Comparison of ENCODE assay signal across 8 mouse cellular contexts in the genomic region with DNA sequence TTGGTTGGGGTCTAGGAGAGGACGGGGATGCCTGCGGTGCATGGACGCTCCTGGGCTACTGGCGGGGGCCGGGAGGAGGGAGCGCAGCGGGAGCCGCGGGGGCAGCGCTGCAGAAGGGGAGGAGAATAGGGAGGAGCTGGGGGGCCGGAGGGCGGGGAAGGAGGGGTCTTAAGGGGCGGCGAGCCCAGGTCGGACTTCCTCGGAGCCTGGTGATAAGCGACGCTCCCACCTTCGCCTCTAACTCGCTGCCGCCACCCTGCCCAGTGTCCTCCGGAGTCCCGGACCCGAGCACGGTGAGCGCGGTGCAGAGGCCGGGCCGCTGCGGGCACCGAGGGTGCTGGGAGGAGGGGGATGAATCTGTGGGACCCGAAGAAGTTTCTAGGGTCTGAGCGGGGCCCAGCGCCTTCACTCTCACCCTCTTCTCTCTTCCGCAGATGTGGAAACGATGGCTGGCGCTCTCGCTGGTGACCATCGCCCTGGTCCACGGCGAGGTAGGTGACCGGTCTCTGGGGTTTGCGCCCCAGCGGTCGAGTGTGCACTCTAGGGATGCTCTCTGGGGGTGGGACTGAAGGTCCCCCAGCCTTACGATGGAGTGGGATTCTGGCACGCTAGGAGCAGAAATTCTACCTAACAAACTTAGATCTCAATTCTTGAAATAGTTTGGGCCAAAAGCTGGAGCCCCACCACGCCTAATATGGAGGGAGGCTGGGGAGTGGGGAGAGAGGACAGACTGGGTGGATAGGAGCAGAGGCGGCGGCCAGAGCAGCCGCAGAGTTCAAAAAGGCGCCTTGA. TPM values are rescaled to one million over a fixed set of nuclear protein-coding genes. Genes with fewer than 3 reads are reported as not detected.
DNase-seq lines count a peak whose midpoint lies in the region; ATAC-seq and TF ChIP-seq lines count a peak whose summit lies in the region.

A gene (plus strand): TSS at position 14 of the 792 bp plus-strand sequence.

- TF ChIP-seq POLR2A in heart, adult 2 months (IDR thresholded peaks at IDR 0.05; ENCODE audit: insufficient read depth, low read depth, low read length): peak; percentile 66; the same call in 1 of the 2 replicates

- peak within 1 kb of the TSS; percentile 61 for H3K4me2 ChIP-seq in embryonic facial prominence, embryonic 11.5 days (ENCODE audit: low read depth, low read length)
- peak within 1 kb of the TSS; percentile 68 for H3K4me2 ChIP-seq in kidney, embryonic 16.5 days (replicated peaks; ENCODE audit: low read depth, low read length)
- H3K4me2 ChIP-seq in liver, embryonic 14.5 days (ENCODE audit: low read depth): peak within 1 kb of the TSS; percentile 65
- H3K4me2 ChIP-seq in neural tube, embryonic 12.5 days (replicated peaks): peak within 1 kb of the TSS; percentile 88

- peak within 1 kb of the TSS; percentile 91 for H3K9ac ChIP-seq in embryonic facial prominence, embryonic 11.5 days (replicated peaks; ENCODE audit: low read length)
- peak within 1 kb of the TSS; percentile 89 for H3K9ac ChIP-seq in heart, adult 2 months (ENCODE audit: low read depth, low read length)
- peak within 1 kb of the TSS; percentile 90 for H3K9ac ChIP-seq in kidney, embryonic 16.5 days (replicated peaks; ENCODE audit: low read length)
- peak within 1 kb of the TSS; percentile 27; the same call in 1 of the 2 replicates for H3K9ac ChIP-seq in liver, embryonic 14.5 days (replicated peaks)
- peak within 1 kb of the TSS; percentile 79 for H3K9ac ChIP-seq in neural tube, embryonic 12.5 days

- DNase-seq in 3T3-L1 (ENCODE audit: low read depth, low spot score): peak; percentile 70
- peak; percentile 24 to 71 for DNase-seq in adrenal gland, adult (ENCODE audit: inconsistent age in 2 of 2, low spot score in 1 of 2)
- peak; percentile 84 for DNase-seq in embryonic facial prominence, embryonic 11.5 days (ENCODE audit: low spot score)
- peak; percentile 67 to 69 for DNase-seq in heart, adult 2 months
- no peak for DNase-seq in liver, embryonic 14.5 days (ENCODE audit: low read depth in 3 of 3, low spot score in 3 of 3)

- no peaks in the 10 kb centered on the region for H3K27me3 ChIP-seq in embryonic facial prominence, embryonic 11.5 days (ENCODE audit: control insufficient read depth, insufficient read depth, low read length)
- H3K27me3 ChIP-seq in heart, adult 2 months (ENCODE audit: control insufficient read depth, insufficient read depth, low read length): no peaks in the 10 kb centered on the region
- H3K27me3 ChIP-seq in kidney, embryonic 16.5 days (ENCODE audit: insufficient read depth, low read length): no peaks in the 10 kb centered on the region
- H3K27me3 ChIP-seq in liver, embryonic 14.5 days (ENCODE audit: control insufficient read depth, insufficient read depth, low read length): peaks cover 21% of the 10 kb centered on the region
- no peaks in the 10 kb centered on the region for H3K27me3 ChIP-seq in neural tube, embryonic 12.5 days (replicated peaks)

- H3K9me3 ChIP-seq in embryonic facial prominence, embryonic 11.5 days (replicated peaks; ENCODE audit: control insufficient read depth, low read length): no peaks in the 10 kb centered on the region
- H3K9me3 ChIP-seq in kidney, embryonic 16.5 days (ENCODE audit: low read length): no peaks in the 10 kb centered on the region
- no peaks in the 10 kb centered on the region for H3K9me3 ChIP-seq in liver, embryonic 14.5 days (ENCODE audit: control insufficient read depth, low read length)
- no peaks in the 10 kb centered on the region for H3K9me3 ChIP-seq in neural tube, embryonic 12.5 days

- no peaks in the 10 kb centered on the region for H3K4me1 ChIP-seq in embryonic facial prominence, embryonic 11.5 days (ENCODE audit: control insufficient read depth, insufficient read depth, low read length)
- H3K4me1 ChIP-seq in heart, adult 2 months (ENCODE audit: control insufficient read depth, insufficient read depth, low read length): peaks cover 8% of the 10 kb centered on the region
- H3K4me1 ChIP-seq in kidney, embryonic 16.5 days (ENCODE audit: insufficient read depth, low read length): peaks cover 37% of the 10 kb centered on the region
- H3K4me1 ChIP-seq in liver, embryonic 14.5 days (replicated peaks; ENCODE audit: control insufficient read depth in 2 of 2, insufficient read depth in 2 of 2, low read length in 1 of 2): 0 out of 4 replicates have a peak, but pooled peaks cover 0 to 2% of the 10 kb centered on the region in 2 experiments
- H3K4me1 ChIP-seq in neural tube, embryonic 12.5 days: peaks cover 21% of the 10 kb centered on the region; the same call in 1 of the 2 replicates

- peak; percentile 86 for ATAC-seq in embryonic facial prominence, embryonic 11.5 days (replicated peaks; ENCODE audit: insufficient number of reproducible peaks, low FRiP score, low TSS enrichment, low read depth)
- peak; percentile 86 for ATAC-seq in kidney, embryonic 16.5 days (ENCODE audit: low FRiP score, low TSS enrichment)
- ATAC-seq in liver, embryonic 14.5 days (ENCODE audit: insufficient read depth): no peak
- peak; percentile 78 for ATAC-seq in neural tube, embryonic 12.5 days (ENCODE audit: low FRiP score, low read depth)
- no peak for ATAC-seq in monocyte, adult 5-6 weeks (replicated peaks; ENCODE audit: insufficient number of reproducible peaks, low FRiP score, low TSS enrichment, poor library complexity, severe bottlenecking)

- TF ChIP-seq EP300 in heart, adult 2 months (IDR thresholded peaks at IDR 0.05; ENCODE audit: insufficient read depth, low read depth, low read length): no peak
- no peak for TF ChIP-seq EP300 in liver, embryonic 14.5 days (IDR thresholded peaks at IDR 0.05; ENCODE audit: low read depth)

- intact Hi-C loops in heart, adult 2 months (cut with DNase I): no loop called here

- no peaks in the 10 kb centered on the region for H3K79me2 ChIP-seq in heart, adult 2 months (replicated peaks; ENCODE audit: control insufficient read depth, insufficient read depth, low read length)

- TF ChIP-seq CTCF in heart, adult 2 months (IDR thresholded peaks at IDR 0.05): no peak
- TF ChIP-seq CTCF in liver, embryonic 14.5 days (IDR thresholded peaks at IDR 0.05; ENCODE audit: low read depth): no peak

- H3K27ac ChIP-seq in embryonic facial prominence, embryonic 11.5 days (replicated peaks; ENCODE audit: low read depth, low read length): peak within 1 kb of the TSS; percentile 86
- H3K27ac ChIP-seq in heart, adult 2 months: peak within 1 kb of the TSS; percentile 81
- H3K27ac ChIP-seq in kidney, embryonic 16.5 days (ENCODE audit: low read length): peak within 1 kb of the TSS; percentile 93
- H3K27ac ChIP-seq in liver, embryonic 14.5 days: no peak within 1 kb of the TSS
- H3K27ac ChIP-seq in neural tube, embryonic 12.5 days: peak within 1 kb of the TSS; percentile 16; the same call in 1 of the 2 replicates

- H3K4me3 ChIP-seq in embryonic facial prominence, embryonic 11.5 days (ENCODE audit: low read depth, low read length): peak within 1 kb of the TSS; percentile 77
- H3K4me3 ChIP-seq in heart, adult 2 months: peak within 1 kb of the TSS; percentile 61
- H3K4me3 ChIP-seq in kidney, embryonic 16.5 days (ENCODE audit: low read length): peak within 1 kb of the TSS; percentile 81
- H3K4me3 ChIP-seq in liver, embryonic 14.5 days (ENCODE audit: insufficient read depth in 1 of 2, low read depth in 2 of 2, low read length in 2 of 2): peak within 1 kb of the TSS; percentile 31 to 43
- peak within 1 kb of the TSS; percentile 64 for H3K4me3 ChIP-seq in neural tube, embryonic 12.5 days

- no peaks in the 10 kb centered on the region; the same call in 1 of the 2 replicates for H3K36me3 ChIP-seq in embryonic facial prominence, embryonic 11.5 days (replicated peaks; ENCODE audit: control insufficient read depth, insufficient read depth, low read depth, low read length)
- no peaks in the 10 kb centered on the region for H3K36me3 ChIP-seq in heart, adult 2 months (ENCODE audit: control insufficient read depth, insufficient read depth, low read length)
- H3K36me3 ChIP-seq in kidney, embryonic 16.5 days (ENCODE audit: insufficient read depth, low read length): peaks cover 3% of the 10 kb centered on the region
- H3K36me3 ChIP-seq in liver, embryonic 14.5 days (replicated peaks; ENCODE audit: control insufficient read depth, insufficient read depth, low read depth): no peaks in the 10 kb centered on the region
- peaks cover 5% of the 10 kb centered on the region; the same call in 1 of the 2 replicates for H3K36me3 ChIP-seq in neural tube, embryonic 12.5 days

- WGBS in embryonic facial prominence, embryonic 11.5 days: under 1% methylated on average over 48 of the region's 52 CpGs
- 2% methylated on average over 46 of the region's 52 CpGs for WGBS in heart, adult 2 months
- WGBS in kidney, embryonic 16.5 days: under 1% methylated on average over 41 of the region's 52 CpGs
- 2% methylated on average over 48 of the region's 52 CpGs for WGBS in liver, embryonic 14.5 days (ENCODE audit: insufficient replicate concordance)
- WGBS in neural tube, embryonic 12.5 days: under 1% methylated on average over 52 of the region's 52 CpGs

RNA-seq across cellular contexts. Expression of the gene that starts here (rescaled TPM):
- 350 and 367 TPM in 2 replicates for polyA plus RNA-seq in embryonic facial prominence, embryonic 11.5 days (2014; fragmentation: Nextera tagmentation; extraction: Ambion mirVana)
- 10 to 100 TPM; 43.6 to 57.6 TPM for total RNA-seq in heart, adult 2 months (2021)
- polyA plus RNA-seq in heart, adult 2 months (2012; rRNA removed): 39.7 and 68.4 TPM in 2 replicates
- 657 and 680 TPM in 2 replicates for polyA plus RNA-seq in kidney, embryonic 16.5 days (2015; fragmentation: Nextera tagmentation; extraction: Ambion mirVana)
- polyA plus RNA-seq in liver, embryonic 14.5 days (2012; rRNA removed): 6.1 and 9.9 TPM in 2 replicates
- 15.4 and 15.8 TPM in 2 replicates for polyA plus RNA-seq in liver, embryonic 14.5 days (2014; fragmentation: Nextera tagmentation; extraction: Ambion mirVana)
- polyA plus RNA-seq in neural tube, embryonic 12.5 days (2016; fragmentation: Nextera tagmentation; extraction: Ambion mirVana): 173 and 175 TPM in 2 replicates
- total RNA-seq in monocyte, adult 5-6 weeks (2017): 0.68 TPM in 1 of 3 replicates, not detected in the others

Comparison
In these comparisons a context has a peak if more than half of its experiments do, and no peak if none do; other contexts are left out.
1. RNA of the gene that starts here (total RNA-seq): 43.6 to 57.6 TPM in heart, adult 2 months; 0.68 TPM in monocyte, adult 5-6 weeks; every median in the first group is over 10 times any median in the second.
2. DNase-seq: peak in 3T3-L1 (single experiment), adrenal gland, adult (2 of 2), embryonic facial prominence, embryonic 11.5 days (single experiment) and heart, adult 2 months (2 of 2); none in liver, embryonic 14.5 days (0 of 3).
3. ATAC-seq: peak in embryonic facial prominence, embryonic 11.5 days (single experiment), kidney, embryonic 16.5 days (single experiment) and neural tube, embryonic 12.5 days (single experiment); none in liver, embryonic 14.5 days (single experiment) and monocyte, adult 5-6 weeks (single experiment).
4. H3K9ac ChIP-seq: peak in every context shown above with its lines; median percentile 91 in embryonic facial prominence, embryonic 11.5 days; 90 in kidney, embryonic 16.5 days; 89 in heart, adult 2 months; 79 in neural tube, embryonic 12.5 days; 27 in liver, embryonic 14.5 days.
5. Peak in every context shown above with its lines, with median percentiles within 50 percentile points of each other: H3K4me2 ChIP-seq and H3K4me3 ChIP-seq.